Mouse (Mus musculus) right cerebral cortex, adult 18-20 months (tissue): ENCODE results near the gene Fn3k.
A peak's percentile ranks its signal among the peaks of the same experiment; 100 is the strongest.

Experiments used
- DNase-seq: peaks from one replicate; pipeline ENCODE4 v3.0.0; 2022; ENCODE audit warnings: mixed read lengths

The Fn3k gene

DNA sequence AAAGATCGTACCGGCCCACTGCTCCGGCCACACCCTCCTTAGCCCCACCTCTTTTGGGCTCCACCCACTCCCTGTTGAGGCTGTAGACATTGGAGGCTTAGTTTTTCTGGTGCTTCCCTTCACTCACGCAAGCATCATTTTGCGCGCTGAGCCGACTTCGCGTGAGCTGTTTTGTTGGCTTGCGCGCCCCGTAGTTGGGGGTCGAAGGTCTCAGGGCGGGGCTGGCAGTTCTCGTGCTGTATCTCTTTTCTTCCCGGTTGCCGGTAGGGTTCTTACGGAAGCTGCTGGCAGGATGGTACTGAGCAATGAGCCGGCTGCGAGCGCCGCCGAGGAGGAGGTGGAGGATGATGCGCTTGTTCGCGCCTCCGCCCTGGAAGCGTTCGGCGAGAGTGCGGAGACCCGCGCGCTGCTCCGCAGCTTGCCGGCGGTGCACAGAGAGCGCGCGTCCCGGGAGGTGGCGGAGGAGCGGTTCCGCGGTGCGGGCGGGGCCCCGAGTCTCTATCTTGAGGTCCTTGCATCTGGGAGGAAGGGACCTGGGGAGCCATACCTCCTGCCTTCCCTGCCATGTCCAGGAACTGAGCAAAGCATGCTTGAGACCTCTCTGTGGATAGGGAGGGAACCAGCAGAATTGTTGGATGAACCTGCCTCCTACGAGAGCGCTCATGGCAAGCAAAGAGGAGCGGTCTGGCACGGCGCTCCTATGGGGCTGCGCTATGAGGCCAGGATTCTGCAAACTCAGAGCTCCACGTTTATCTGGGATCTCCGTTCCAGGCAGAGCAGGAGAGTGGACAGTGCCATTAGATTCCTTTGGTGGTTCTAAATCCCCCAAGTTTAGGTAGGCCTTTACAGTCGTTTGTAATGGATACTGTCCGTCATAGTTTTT, 17.3 kb downstream of the Fn3k start, which contains the start of gene Tbcd:
Gene Tbcd (plus strand): TSS at position 197 of the 883 bp plus-strand sequence.
- DNase-seq = peak; percentile 96

DNA sequence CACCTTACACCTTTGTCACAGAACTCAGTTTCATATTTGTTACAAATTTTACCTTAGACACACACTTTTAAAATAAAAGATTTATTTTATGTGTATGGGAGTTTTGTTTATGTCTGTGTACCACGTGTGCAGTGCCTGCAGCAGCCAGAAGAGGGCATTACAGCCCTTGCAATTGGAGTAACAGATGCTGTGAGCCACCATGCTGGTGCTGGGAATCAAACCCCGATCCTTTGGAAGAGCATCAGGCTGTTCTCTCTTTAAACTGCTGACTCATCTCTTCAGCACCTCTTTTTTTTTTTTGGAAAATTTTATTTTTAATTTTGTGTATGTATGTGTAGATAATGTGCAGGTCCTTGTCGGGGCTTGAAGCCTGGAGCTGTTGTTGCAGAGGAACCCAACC, 23.2 kb downstream of the Fn3k start:
- no peak for DNase-seq

DNA sequence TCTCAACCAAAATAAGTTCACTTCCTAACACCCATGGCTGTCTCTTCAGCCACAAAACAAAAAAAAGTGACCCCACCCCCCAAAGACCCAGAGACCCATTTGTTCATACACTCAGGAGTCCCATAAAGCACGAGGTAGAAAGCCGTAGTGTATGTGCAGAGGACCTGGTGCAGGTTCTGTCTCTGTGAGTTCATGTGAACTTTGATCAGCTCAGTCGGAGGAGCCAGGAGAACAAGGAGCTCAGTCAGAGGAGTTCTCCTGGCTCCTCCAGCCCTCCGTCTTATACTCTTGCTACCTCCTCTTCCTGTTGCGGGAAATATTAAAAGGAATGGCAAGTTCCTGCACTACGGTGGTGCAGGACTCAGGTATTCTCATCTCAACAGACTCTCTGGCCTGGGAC, 32.7 kb downstream of the Fn3k start:
- no peak for DNase-seq

DNA sequence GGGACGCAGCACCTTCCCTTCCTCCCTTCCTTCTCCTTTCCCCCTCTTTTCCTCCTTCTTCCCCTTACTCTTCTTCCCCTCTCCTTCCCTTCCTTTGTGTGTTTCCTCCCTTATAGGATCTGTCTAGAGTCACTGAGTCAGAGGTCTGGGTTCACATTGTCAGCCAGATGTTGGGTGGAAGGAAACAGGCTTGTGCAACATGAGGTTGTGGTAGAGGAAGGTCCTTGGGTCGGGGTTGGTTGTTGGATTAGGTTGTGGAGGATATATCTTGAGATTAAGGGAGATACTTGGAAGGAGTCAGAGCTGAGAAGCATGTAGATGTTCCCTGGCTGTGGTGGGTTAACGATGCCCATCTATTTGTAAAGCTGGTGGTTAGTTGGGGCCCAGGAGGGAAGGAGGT, 40.1 kb downstream of the Fn3k start:
- no peak for DNase-seq

DNA sequence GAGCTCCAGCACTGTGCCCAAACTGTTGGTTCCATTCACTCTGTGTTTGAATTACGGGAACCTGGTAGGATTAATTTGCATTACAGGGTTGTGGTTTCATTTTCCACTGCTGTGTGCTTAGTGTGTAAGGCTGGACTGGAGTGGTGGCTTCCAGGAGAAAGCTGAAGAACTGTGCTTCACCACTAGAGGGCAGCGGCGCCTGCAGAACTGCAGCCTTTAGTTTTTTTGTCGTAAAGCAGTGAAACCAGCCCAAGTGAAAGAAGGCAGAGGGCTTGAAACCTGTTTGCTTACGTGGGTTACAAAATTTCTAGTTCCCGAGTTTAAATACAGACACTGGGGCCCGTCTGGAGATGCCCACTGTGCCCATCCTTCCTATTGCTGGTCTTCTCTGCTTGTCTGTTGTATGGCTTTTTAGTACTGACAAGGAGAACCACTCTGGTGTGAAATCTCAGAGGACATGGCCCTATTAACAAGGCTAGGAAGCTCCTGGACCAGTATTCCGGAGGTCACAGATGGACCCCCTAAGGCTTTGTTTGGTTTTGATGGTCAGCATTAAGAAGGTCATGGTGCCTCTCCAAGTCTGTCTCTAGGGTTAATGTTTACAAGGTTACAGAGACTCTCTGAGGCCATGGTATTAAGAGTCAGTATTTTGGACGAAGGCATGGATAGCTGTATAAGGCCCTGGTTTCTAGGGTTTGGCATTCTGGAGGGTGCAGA, 41.1 kb downstream of the Fn3k start:
- DNase-seq = peak; percentile 66

DNA sequence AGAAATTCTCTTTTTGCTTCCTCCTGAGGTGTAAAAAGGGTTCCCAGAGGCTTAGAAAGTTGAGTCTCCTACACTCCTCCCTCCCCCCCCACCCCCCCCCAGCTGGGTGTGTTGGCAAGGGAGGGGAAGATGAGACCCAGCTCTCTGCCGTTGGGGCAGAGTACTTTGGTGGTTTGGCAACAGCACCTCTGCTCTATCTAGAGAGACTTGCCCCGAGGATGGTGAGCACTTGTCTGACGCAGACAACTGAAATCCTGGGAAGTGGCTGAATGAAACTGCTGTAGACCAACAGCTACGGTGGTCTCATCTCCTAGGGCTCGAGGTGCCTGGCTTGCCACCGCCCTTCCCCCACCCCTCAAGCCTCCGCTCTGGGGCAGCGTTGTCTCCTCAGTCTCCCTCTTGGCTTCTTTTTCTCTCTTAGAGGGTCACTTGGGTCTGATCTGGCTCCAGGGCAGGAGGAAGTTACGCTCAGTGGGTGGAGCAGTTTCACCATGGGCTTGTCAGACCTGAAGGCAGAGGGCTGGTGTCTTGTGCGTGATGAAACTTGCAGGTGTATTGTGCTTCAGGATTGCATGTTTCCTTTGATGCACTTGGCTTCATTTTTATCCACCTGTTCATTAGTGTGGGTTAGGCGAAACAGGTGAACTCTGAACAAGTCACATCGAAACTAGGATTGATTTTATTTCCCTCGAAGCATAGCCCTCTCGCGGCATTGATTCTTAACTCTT, 44.9 kb downstream of the Fn3k start:
- DNase-seq = no peak

DNA sequence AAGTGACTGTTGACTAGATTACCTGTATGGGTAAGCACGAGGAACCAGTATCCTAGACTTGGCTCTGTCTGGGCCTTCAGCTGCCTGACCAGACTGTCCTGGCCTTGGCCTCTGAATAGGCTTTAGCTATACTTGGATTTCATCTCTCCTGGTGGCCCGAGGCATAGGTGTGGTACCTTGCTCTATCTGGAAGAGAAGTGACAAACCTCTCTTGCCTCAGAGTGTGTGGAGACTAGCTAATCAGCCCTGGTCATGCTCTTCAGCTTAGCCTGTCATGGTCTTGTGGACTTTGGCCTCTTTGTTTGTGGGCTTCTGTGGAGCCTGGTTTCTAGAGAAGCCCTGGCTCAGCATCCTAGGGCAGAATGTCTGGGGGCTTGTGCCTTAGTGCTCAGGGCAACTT, 46.4 kb downstream of the Fn3k start:
- DNase-seq = no peak

DNA sequence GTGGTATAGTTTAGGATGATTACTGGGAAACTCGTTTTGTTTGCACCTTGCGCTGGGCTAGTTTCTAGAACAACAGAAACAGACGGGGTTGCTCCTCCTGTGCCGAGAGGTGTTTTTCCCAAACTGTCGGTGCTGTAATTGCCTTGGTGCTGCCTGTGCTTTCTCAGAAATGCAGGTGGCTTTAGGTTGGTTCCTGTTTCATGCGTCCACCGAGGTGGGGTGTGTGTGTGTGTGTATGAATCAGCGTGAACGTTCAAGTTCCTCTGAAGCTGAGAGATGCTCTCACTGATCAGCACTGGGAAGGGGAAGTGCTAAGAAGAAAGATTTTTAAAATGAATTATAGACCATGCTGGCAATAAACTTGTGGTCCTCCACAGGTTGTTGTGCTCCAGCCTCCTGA, 51.2 kb downstream of the Fn3k start:
- no peak for DNase-seq

DNA sequence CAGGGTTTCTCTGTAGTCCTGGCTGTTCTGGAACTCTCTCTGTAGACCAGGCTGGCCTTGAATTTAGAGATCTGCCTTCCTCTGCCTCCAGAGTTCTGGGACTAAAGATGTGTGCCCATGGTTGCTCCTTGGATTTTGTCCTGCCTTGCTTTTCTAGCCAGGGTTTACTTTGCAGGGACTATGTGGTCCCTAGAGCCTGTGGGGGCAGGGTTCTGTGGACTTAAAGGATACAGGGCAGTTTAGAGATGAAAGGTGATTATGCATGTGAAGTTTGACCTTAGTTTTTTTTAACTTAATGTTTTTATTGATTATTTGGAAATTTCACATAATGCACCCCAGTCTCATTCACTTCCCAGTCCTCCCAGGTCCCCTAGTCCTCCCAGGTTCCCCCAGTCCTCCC, 55.9 kb downstream of the Fn3k start:
- DNase-seq = no peak
